Mouse (Mus musculus) myocyte (in vitro differentiated cells): ENCODE measurements at regions not wholly inside any gene's neighbourhood (a gene's known extent, or its start where the extent isn't known, plus 50 kb on each side); places are given as distances from the start of the nearest gene placed in this dataset.

ENCODE experiments used
- CEBPB ChIP-seq: IDR thresholded peaks from 2 replicates; pipeline ENCODE4 v1.6.1; 2011; ENCODE audit warnings: mild to moderate bottlenecking, moderate library complexity; ENCODE audit not compliant: poor library complexity, insufficient read depth, severe bottlenecking
- E2F4 ChIP-seq: IDR thresholded peaks from one replicate; pipeline ENCODE4 v1.6.1; 2011; ENCODE audit warnings: mild to moderate bottlenecking, control low read depth, moderate library complexity; ENCODE audit not compliant: insufficient read depth
- MAX ChIP-seq: IDR thresholded peaks from one replicate; pipeline ENCODE4 v1.6.1; 2011; ENCODE audit warnings: low read depth, mild to moderate bottlenecking, control low read depth
- MYOD1 ChIP-seq, 3 experiments: IDR thresholded peaks; one replicate each; pipeline ENCODE4 v1.6.1; 2011; ENCODE audit warnings: control low read depth in 2 of 3, low read depth in 2 of 3, mild to moderate bottlenecking in 2 of 3, moderate library complexity in 1 of 3; ENCODE audit not compliant: insufficient read length in 2 of 3, control insufficient read depth in 1 of 3
- MYOG ChIP-seq, 3 experiments: IDR thresholded peaks; one replicate each; pipeline ENCODE4 v1.6.1; 2011; ENCODE audit warnings: control low read depth in 2 of 3, low read depth in 2 of 3, mild to moderate bottlenecking in 2 of 3; ENCODE audit not compliant: insufficient read length in 2 of 3, control insufficient read depth in 1 of 3, insufficient read depth in 1 of 3
- POLR2A ChIP-seq: IDR thresholded peaks from one replicate; pipeline ENCODE4 v1.6.1; 2011; ENCODE audit warnings: low read depth, mild to moderate bottlenecking, control low read depth, moderate library complexity; ENCODE audit not compliant: insufficient read length
- POLR2AphosphoS2 ChIP-seq: IDR thresholded peaks from one replicate; pipeline ENCODE4 v1.6.1; 2011; ENCODE audit warnings: low read depth, control low read depth; ENCODE audit not compliant: insufficient read length
- REST ChIP-seq: IDR thresholded peaks from one replicate; pipeline ENCODE4 v1.6.1; 2011; ENCODE audit warnings: mild to moderate bottlenecking, control low read depth, moderate library complexity; ENCODE audit not compliant: insufficient read depth, insufficient read length
- SRF ChIP-seq: IDR thresholded peaks from one replicate; pipeline ENCODE4 v1.6.1; 2011; ENCODE audit warnings: low read depth; ENCODE audit not compliant: control insufficient read depth, insufficient read length
- TCF12 ChIP-seq: IDR thresholded peaks from one replicate; pipeline ENCODE4 v1.6.1; 2011; ENCODE audit warnings: mild to moderate bottlenecking, control low read depth; ENCODE audit not compliant: poor library complexity, insufficient read depth, severe bottlenecking
- TCF3 ChIP-seq: IDR thresholded peaks from one replicate; pipeline ENCODE4 v1.6.1; 2011; ENCODE audit warnings: low read depth, control low read depth; ENCODE audit not compliant: insufficient read length
- USF1 ChIP-seq: IDR thresholded peaks from one replicate; pipeline ENCODE4 v1.6.1; 2011; ENCODE audit warnings: low read depth, mild to moderate bottlenecking, control low read depth, moderate library complexity

- TF ChIP-seq TCF12 (no peak), POLR2A (no peak), POLR2AphosphoS2 (no peak), MYOG (IDR thresholded peaks at IDR 0.05; ENCODE audit: control insufficient read depth in 1 of 3, insufficient read depth in 1 of 3, insufficient read length in 2 of 3, low read depth in 2 of 3) (no peak), REST (no peak), E2F4 (no peak), MAX (no peak), TCF3 (no peak), USF1 (no peak), SRF (no peak), CEBPB (no peak), MYOD1 (IDR thresholded peaks at IDR 0.05; ENCODE audit: control insufficient read depth in 1 of 3, insufficient read length in 2 of 3, low read depth in 2 of 3) (no peak)
Measured at GRCm38 (mm10) chr7:73682756-73683155, 57.3 kb upstream of the Fam174b start.
